Mouse (Mus musculus): ENCODE data around the gene Exo5.

The Exo5 gene

DNA sequence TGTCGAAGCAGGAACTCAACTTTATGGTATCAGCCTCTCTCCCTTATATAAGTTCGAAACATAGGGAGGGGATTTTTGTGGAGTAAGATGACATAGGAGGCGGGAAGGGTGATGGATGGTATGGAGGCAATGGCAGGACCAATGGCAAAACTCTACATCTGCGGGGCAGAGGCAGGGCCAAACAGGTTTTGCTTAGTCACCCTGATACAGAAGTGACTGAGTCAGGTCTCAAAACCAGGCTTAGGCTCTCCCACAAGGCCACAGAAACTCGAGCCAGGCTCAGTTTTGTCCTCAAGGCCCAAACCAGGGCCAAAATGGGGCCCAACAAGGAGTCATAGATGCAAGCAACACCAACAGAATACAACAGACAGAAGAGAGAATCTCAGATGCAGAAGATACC lies 19.2 kb downstream of the Exo5 start:
- DNase-seq (ENCODE audit: low read depth), result no peak

DNA sequence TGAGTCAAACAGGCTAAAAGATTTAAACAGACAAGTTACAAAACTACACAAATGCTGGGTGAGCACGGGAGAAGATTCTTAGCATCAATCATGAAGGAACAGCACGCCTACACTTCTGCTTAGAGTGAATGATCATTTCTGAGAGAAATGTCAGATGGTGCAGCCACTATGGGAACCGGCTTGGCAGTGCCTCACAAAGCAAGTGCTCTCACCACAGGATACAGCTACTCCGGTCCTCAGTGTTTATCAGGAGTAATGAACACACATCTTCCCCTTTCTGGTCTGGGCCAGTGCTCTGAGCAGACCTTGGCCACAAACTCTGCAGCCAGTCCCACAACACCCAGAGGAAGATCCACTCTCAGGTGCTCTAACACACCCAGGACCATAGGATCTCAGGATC lies 20.3 kb downstream of the Exo5 start:
- no peak for DNase-seq (ENCODE audit: low read depth)

DNA sequence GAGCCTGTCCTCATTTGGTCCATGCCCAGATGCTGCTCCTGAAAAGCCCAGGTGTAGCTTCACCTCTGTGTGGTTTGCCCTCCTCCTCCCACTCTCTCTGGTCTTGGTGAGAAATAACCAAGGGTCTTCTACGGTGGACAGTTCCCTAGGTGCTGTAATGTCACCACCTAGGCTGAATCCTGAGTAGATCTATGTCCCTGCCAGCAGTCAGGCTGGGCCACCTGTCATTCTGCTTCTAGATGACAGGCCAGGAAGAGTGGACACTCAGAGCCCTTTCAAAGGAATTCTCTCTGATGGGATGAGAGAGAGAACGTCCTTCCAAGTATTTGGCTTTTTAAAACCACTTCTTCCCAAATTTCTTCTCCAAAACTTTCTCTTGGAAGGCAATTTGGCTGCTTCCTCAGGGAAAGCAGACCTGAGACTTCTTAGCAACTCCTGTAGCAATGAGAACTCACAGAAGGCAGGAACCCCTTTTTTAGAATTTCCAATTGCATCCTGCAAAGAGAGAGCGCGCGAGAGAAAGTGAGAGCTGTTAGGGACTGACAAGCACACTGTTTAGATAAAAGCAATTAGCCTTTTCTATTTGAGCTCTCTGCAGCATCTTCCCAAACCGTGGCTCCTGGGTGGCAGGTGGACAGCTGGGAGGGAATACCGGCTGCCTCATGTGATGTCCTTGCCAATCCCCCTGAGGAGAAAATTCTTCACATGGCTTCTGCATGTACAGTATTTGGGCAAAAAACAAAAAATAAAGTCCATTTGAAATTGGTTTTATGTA lies 28.8 kb downstream of the Exo5 start:
- DNase-seq (ENCODE audit: low read depth), result no peak

DNA sequence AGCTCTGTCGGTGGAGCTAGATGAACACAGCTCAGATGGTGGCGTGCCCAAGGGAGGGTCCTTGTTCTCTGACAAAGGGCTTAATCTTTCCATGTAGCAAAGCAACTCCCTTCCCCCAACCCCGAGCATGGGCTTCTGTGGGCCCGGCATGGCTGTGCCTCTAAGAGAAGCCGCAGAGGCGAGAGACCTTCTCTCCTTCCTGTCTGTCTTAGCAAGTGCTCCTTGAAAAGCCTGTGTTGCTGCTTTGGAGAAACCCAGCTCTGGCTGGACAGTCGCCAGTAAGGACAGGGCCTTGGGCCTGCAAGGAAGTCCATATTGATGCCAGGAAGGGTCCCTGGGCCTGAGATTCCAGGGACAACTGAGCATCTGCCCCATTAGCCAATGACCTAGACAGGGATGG lies 29.6 kb downstream of the Exo5 start:
- DNase-seq (ENCODE audit: low read depth), result no peak

DNA sequence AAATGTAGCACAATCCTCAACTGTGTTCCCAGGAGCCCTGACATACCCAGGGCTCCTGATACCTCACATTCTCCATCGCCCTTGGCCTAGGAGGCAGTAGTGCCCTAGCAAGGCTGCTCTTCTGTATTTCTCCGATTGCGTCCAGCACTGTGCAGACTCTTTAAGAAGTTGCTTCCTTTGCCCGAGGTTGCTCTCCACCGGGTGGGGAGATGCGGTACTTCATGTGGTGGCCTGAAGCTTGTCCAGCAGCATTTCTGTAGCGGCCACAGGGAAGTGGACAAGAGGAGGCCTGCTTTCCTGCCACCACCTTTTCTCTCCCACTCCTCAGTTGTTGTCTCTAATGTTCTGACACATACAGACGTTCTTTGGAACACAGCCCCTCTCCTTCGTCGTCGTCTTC lies 30.2 kb downstream of the Exo5 start:
- DNase-seq (ENCODE audit: low read depth), result no peak

DNA sequence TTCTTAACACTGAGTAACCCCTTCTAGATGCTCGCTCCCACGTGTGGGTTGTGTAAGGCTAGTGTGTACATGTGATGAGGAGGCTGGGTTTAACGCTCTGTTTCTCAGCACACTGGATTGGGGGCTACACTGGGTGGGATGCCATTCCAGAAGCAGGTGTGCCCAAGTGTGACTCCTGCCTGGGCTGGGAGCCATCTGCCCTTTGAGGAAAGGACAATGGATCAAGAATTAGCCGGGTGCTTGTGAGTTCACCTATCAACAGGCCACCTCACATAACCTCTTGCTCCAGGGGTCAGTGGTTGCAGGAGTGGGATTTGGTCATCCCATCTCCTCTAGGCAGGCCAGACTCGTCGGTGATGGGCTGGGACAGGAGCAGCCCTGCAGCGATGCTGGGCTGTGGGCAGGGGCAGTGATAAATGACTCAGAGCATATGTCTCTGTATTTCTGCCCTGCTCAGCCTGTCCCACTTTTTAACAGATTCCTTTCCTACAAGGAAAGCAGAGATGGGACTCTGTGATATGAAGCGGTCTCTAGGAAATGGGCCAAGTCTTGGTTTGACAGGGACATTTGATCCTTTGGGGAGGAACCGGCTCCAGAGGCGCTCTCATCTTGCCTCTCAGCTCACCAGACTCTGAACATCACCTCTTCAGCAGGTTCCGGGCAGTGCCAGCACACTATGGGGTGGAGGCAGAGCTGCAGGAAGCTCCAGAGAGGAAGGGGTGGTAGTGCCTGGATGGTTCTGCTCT lies 31.0 kb downstream of the Exo5 start:
- no peak for DNase-seq (ENCODE audit: low read depth)

DNA sequence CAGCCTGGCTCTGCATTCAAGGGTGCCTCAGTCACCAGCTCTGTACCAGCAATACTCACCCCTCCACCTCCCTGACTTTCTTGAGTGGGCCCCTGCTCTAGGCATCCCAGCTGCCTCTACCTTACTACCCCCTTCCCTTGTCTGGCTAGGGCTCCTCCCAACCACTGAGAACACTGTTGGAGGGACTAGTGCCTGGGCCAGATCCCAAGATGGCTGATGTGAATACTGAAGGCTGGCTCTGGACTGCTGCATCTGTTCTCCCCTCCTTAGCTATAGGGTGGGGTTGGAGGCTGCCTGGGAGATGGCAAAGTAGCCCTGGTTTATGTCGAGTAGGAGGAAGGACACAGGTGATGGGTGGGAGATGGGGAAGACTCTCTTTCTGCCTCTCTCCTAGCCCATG lies 32.3 kb downstream of the Exo5 start:
- DNase-seq (ENCODE audit: low read depth), result no peak

DNA sequence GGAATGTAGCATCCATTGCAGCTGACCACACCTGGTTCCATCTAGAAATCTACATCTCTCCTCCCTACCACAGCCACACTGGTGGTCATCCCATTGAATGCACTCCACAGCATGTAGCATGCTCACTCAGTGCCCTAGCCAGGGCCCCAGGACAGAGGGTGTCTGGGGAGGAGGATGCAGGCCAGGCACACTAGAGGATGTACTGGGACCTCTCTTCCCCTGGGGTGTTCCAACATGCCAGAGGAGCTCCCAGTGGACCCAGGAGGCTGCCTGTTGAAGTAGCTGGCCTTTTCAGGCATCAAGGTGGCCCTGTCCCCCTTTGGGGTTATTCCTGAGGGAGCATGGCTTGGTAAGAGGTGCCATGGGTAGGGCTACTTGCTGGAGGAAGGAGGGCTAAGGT lies 32.9 kb downstream of the Exo5 start:
- no peak for DNase-seq (ENCODE audit: low read depth)

DNA sequence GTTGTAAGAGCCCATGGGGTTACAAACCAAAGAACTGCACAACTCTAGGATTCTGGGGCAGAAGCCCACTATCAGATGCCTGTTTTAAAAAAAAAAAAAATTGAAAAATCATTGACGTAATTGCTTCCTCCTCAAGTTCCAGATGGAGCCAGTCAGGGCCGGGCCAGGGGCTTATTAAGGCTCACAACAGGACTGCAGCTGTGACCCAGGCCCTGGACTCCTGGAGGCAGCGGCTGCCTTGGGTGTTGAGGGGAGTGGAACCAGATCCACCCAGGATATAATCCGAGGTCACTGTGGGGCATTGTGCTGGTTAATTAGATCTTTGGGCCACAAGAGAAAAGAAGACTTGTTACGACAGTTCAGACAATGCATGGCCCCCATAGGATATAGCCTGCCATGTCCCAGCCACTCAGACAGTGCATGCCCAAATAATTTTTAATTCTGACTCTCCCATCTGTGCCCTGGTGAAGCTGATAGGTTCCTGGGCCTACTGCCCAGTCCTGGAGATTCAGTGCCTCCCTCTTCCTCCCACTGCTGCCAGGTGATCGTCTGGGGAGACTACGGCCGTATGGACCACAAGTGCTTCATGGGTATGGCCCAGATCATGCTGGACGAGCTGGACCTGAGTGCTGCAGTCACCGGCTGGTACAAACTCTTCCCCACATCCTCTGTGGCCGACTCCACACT lies 33.9 kb downstream of the Exo5 start:
- DNase-seq (ENCODE audit: low read depth), result no peak

DNA sequence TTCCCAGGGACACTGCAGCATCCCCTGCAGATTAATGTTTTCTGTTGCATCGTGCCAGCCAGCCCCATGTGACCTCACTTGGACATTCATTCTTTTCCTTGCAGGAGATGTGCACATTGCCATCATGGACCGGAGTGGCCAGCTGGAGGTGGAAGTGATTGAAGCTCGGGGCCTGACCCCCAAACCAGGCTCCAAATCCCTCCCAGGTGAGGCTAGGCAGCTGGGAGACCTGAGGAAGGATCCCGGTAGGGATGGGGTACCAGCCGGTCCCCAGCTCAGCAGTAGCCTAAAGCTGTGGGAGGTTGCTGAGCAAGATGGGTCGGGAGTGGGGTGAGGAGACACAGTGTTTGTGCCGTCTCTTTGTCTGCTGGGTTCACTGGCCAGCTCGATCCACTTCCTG lies 35.9 kb downstream of the Exo5 start:
- no peak for DNase-seq (ENCODE audit: low read depth)

DNA sequence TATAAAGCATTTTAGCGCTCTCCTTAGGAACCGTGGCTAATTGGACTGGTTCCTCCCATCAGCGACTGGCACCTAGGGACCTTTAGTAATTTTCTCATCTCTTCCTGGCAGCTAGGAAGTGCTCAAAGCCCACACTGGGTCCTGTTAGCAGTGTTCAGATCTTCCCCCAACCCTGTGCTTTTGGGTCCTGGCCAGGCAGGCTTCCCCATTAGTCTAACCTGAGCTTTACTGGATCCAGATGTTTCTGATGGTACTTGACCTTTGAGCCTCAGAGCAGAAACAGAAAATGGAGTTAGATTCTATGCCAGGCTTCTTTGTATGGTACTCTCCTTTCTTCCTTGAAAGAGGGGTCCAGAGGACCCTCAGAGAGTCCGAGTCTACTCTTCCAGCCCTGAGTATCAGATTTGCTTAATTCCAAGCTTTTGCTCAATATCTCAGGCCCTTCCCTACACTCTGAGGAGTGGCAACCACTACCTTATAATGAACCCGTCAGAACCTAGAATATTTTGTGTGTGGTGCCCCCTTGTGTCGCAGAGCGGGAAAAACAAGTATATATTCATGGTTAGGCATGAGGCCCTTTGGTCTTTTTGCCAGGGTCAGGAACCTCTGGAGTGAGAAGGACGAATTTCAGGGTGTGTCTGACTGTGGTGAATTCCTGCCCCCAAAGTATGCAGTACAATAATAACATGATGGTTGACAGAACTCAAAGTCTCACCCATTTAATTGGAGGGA lies 37.3 kb downstream of the Exo5 start:
- DNase-seq (ENCODE audit: low read depth), result peak; percentile 66

DNA sequence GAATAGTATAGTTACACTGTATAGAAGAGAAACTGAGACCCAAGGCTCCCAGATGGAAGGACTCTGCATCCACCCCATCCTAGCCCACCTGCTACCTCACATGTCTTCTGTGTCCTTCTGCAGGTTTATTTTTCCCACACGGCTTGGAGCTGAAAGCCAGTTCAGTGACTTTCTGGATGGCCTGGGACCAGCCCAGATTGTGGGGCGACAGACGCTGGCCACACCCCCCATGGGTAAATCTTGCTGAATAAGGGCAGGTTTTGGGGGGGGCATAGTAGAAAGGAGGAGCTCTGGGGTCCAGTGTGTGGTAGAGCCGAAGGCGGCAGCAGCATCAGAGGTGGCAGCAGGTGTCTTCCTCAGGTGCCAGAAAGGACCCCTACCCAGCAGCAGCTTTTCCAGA lies 38.0 kb downstream of the Exo5 start:
- DNase-seq (ENCODE audit: low read depth), result no peak

DNA sequence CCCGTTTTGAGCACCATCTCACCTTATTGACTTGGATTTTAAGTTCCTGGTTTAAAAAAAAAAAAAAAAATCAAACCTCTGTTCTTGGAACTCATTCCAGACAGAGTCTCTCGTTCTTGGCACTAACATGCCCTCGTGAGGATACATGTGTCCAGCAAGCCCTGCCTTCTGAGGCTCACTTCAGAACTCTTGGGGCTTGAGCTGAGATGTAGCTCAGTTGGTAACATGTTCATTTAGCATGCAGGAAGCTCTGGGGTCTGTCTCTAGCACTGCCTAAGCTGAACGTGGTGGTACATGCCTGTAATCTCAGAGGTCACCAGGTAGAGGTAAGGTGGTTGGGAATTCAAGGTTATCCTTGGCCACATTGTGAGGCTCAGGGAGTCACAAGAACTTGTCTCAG lies 38.7 kb downstream of the Exo5 start:
- DNase-seq (ENCODE audit: low read depth), result no peak

DNA sequence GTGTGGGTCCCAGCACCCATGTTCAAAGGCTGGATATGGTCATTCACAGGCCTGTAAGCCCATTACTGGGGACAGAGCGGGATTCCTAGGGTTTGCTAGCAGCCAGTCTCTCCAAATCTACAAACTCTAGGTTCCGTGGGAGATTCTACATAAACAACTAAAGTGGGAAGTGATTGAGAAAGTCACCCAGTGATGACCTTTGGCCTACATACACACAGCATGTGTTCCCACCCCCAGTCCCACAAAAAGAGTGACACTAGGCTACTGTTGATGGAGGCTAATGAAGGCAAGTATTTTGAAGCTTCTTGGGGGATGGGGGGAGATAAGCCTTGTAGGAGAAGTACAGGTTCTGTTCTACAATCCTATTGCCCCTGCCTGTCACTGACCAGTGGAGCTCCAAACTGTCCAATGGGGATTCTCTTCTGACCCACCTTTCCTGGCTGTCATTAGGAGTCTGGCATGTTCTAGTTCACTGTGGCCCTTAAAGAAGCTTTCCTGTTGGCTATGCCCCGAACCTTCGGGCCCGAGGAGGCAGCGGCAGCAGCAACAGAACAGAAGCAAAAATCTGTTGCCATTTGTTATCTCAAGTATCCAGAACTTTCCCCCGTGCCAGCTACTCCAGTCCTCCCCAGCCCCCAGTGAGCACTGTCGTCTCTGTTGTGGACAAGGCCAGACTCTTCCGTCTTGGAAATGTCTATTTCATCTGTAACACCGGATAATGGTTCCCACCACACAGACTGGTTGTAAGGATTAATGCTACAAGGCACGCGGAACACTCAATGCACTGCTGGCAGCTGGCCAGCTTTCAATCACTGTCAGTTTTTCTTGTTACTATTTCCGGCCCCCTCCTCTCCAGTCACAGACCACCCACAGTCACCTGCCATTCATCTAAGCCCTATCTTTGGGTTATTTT lies 39.4 kb downstream of the Exo5 start:
- no peak for DNase-seq (ENCODE audit: low read depth)

DNA sequence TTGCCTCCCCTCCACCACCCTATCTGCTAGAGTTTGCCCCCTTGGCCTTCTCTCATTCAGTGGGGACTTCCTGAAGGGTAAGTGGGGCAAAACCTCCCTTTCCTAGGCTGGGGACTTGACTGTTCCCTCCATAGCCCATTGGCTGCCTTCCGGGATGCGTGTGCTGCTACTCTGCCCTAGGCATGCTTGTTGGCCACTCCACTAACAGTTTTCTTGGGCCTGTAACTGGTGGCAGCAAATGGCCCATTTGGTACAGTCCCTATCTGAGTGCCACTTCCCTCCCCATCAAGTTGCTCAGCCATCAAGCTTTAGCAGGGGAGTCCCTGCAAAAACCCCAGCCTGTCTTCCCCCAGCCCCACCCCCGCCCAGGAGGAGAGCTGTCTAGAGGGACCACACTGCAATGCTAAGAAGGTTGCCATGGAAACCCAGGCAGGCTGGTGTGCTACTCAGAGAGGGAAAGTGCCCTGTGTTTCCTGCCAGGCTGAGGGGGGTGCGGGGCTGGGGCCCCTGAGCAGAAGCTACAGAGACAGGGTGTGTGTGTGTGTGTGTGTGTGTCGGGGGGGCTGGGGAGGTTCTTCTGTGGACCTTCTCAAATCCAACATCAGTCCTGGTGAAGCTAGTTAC lies 42.7 kb downstream of the Exo5 start:
- DNase-seq (ENCODE audit: low read depth), result peak; percentile 67

DNA sequence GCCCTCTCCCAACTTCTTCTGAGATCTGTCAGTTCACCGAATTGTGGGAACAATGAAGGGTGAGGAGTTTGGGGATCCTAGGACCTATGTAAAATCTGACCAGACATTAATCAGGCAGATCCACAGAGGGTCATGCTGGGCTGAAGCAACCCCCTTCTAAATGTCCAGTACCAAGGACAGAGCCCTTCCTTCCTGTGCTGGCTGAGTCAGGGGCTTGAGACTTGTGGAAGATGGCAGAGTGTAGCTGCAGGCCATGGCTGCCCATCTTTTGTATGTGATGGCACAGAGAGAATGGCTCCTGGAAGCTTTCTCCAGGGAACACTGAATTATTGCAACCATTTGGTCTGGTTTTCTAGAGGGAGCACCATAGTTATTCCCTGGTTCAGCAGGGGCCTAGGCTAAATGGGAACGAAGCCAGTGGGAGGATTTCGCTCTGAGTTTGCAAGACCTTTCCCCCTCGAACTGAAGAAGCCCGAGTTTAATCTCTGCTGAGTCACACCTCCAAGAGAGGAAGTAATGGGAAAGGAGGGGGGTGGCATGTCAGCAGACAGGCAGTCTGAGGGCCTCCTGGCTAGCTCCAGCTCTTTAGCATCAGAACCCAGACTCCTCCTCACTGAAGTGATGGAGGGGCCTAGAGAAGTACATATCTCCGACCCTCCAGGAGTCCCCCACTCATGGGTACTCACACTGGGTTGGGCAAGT lies 43.9 kb downstream of the Exo5 start:
- no peak for DNase-seq (ENCODE audit: low read depth)

DNA sequence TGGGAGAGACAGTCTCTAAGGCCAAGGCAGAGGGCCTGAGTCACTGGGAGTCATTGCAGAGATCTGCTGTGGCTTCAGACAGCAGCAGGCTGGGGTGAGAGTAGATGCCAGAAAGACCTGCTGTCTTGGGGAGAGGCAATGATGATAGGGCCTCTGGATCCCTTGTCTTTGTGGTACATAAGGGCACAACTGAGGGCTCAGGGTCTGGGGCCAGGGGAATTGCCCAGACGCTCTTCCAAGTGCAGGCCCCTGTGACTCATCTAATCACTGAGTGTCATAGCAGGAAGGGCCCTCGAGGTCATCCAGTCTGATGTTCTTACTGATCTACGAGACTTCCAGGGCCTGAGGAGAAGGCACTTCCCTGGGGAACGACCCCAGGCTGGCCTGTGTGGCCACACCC lies 45.4 kb downstream of the Exo5 start:
- no peak for DNase-seq (ENCODE audit: low read depth)

DNA sequence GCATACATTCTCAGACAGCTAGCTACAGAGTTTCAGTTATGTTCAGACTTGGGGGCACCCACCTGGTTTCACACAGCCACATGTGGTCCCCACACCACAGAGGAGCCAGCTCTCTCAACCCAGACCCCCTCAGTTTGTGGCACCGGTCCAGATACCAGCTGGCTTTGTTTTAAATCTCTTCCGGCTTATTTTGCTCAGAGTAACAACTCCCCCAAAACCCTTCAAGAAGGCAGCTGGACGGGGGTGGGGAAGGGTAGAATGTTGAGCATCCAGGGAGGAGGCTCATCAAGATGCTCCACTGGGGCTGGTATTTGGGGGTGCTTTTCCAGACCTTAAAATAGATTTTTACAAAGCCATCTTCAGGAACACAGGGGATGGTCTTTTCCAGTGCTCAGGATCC lies 46.1 kb downstream of the Exo5 start:
- no peak for DNase-seq (ENCODE audit: low read depth)

DNA sequence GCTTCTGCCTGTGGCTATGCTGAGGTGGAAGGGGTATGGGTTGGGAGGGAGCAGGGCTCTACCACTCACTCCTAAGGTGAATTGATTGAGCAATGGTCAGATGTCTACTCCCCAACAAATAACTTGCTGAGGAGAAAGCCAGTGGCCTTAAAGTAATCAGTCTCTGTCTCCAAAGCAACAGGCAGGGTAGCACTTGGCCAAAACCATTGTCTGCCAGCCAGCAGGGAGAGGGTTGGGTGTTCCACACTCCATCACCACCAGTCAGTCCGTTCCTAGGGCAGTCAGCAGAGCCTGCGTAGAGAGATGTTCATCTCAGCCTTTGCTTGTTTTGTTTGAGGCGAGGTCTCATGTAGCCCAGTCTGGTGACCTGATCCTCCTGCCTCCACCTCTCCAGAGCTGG lies 48.9 kb downstream of the Exo5 start:
- DNase-seq (ENCODE audit: low read depth), result no peak

All from induced T-regulatory cell, adult 2 months (primary cell).